Mouse (Mus musculus): Measurements from ENCODE around the gene Kcnn1. TPM values are rescaled to one million over a fixed set of nuclear protein-coding genes. Genes with fewer than 3 reads are reported as not detected.

The Kcnn1 gene
- polyA plus RNA-seq, 1 experiment from 2014 or later = 1.4 TPM

- H3K27ac ChIP-seq (ENCODE audit: low read length) = no peak overlapping the region
- H3K9me3 ChIP-seq (replicated peaks; ENCODE audit: control insufficient read depth, low read length) = peaks cover 2% of the 10 kb centered on the region; the same call in 1 of the 2 replicates
- H3K4me2 ChIP-seq (ENCODE audit: low read depth, low read length) = peak overlapping the region; percentile 40
- 5% methylated on average over 31 of the region's 31 CpGs for WGBS
- no peaks in the 10 kb centered on the region for H3K27me3 ChIP-seq (ENCODE audit: control insufficient read depth, insufficient read depth, low read length)
- no peaks in the 10 kb centered on the region for H3K36me3 ChIP-seq (ENCODE audit: control insufficient read depth, insufficient read depth, low read length)
- peaks cover 12% of the 10 kb centered on the region; the same call in 1 of the 2 replicates for H3K4me1 ChIP-seq (ENCODE audit: control insufficient read depth, insufficient read depth, low read length)
- H3K4me3 ChIP-seq (replicated peaks; ENCODE audit: low read length) = no peak overlapping the region; the same call in 1 of the 2 replicates
- H3K9ac ChIP-seq (ENCODE audit: low read length) = peak overlapping the region; percentile 51; the same call in 1 of the 2 replicates
- peak; percentile 84 for ATAC-seq (ENCODE audit: insufficient read depth, low FRiP score)
These were observed 42.7 kb downstream of the Kcnn1 start for GRCm38 (mm10) chr8:70820101-70820935.

DNA sequence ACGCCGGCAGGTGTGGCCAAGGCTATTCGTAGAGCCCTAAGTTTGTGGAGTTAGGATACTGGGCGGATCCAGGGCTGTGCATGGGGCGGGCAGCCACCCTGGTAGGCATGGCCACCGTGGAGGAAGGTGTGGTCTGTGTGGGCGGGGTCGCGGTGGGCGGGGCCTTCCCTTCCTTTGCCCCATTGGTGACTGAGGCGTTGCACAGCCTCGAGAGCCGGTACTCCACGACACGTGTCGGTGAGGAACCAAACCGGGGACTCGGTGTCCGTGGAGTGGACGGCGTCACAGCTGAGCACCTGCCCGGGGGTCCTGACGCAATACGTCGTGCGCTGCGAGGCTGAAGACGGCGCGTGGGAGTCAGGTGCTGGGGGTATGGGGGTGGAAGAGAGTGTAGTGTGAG, 46.4 kb downstream of the Kcnn1 start:
- ATAC-seq (ENCODE audit: insufficient read depth, low FRiP score) = peak; percentile 65
- no peaks in the 10 kb centered on the region for H3K36me3 ChIP-seq (ENCODE audit: control insufficient read depth, insufficient read depth, low read length)
- 4% methylated on average over 30 of the region's 30 CpGs for WGBS
- peaks cover 12% of the 10 kb centered on the region; the same call in 1 of the 2 replicates for H3K4me1 ChIP-seq (ENCODE audit: control insufficient read depth, insufficient read depth, low read length)
- H3K4me2 ChIP-seq (ENCODE audit: low read depth, low read length) = peak overlapping the region; percentile 46
- H3K4me3 ChIP-seq (replicated peaks; ENCODE audit: low read length) = 0 out of 2 replicates have a peak overlapping the region, but pooled peaks have one; percentile 11
- peaks cover 2% of the 10 kb centered on the region; the same call in 1 of the 2 replicates for H3K9me3 ChIP-seq (replicated peaks; ENCODE audit: control insufficient read depth, low read length)
- no peak overlapping the region for H3K9ac ChIP-seq (ENCODE audit: low read length)
- H3K27ac ChIP-seq (ENCODE audit: low read length) = no peak overlapping the region
- H3K27me3 ChIP-seq (ENCODE audit: control insufficient read depth, insufficient read depth, low read length) = peaks cover 5% of the 10 kb centered on the region; the same call in 1 of the 2 replicates

- Histone ChIP-seq H3K27ac (ENCODE audit: low read length) (no peak overlapping the region), H3K4me1 (ENCODE audit: control insufficient read depth, insufficient read depth, low read length) (peaks cover 6% of the 10 kb centered on the region; the same call in 1 of the 2 replicates), H3K36me3 (ENCODE audit: control insufficient read depth, insufficient read depth, low read length) (no peaks in the 10 kb centered on the region), H3K4me3 (replicated peaks; ENCODE audit: low read length) (no peak overlapping the region), H3K9ac (ENCODE audit: low read length) (no peak overlapping the region), H3K9me3 (replicated peaks; ENCODE audit: control insufficient read depth, low read length) (no peaks in the 10 kb centered on the region), H3K27me3 (ENCODE audit: control insufficient read depth, insufficient read depth, low read length) (peaks cover 5% of the 10 kb centered on the region; the same call in 1 of the 2 replicates), H3K4me2 (ENCODE audit: low read depth, low read length) (no peak overlapping the region)
- WGBS = 51% methylated on average over 4 of the region's 4 CpGs
- no peak for ATAC-seq (ENCODE audit: insufficient read depth, low FRiP score)
These were observed 50.2 kb downstream of the Kcnn1 start for GRCm38 (mm10) chr8:70812885-70813284.

GRCm38 (mm10) chr8:70812055-70812454, 51.0 kb downstream of the Kcnn1 start:
- Histone ChIP-seq H3K9ac (ENCODE audit: low read length) (no peak overlapping the region), H3K9me3 (replicated peaks; ENCODE audit: control insufficient read depth, low read length) (no peaks in the 10 kb centered on the region), H3K27me3 (ENCODE audit: control insufficient read depth, insufficient read depth, low read length) (peaks cover 5% of the 10 kb centered on the region; the same call in 1 of the 2 replicates), H3K4me3 (replicated peaks; ENCODE audit: low read length) (no peak overlapping the region), H3K4me1 (ENCODE audit: control insufficient read depth, insufficient read depth, low read length) (peaks cover 6% of the 10 kb centered on the region; the same call in 1 of the 2 replicates), H3K27ac (ENCODE audit: low read length) (no peak overlapping the region), H3K36me3 (ENCODE audit: control insufficient read depth, insufficient read depth, low read length) (no peaks in the 10 kb centered on the region), H3K4me2 (ENCODE audit: low read depth, low read length) (no peak overlapping the region)
- WGBS = 39% methylated on average over 4 of the region's 4 CpGs
- no peak for ATAC-seq (ENCODE audit: insufficient read depth, low FRiP score)

DNA sequence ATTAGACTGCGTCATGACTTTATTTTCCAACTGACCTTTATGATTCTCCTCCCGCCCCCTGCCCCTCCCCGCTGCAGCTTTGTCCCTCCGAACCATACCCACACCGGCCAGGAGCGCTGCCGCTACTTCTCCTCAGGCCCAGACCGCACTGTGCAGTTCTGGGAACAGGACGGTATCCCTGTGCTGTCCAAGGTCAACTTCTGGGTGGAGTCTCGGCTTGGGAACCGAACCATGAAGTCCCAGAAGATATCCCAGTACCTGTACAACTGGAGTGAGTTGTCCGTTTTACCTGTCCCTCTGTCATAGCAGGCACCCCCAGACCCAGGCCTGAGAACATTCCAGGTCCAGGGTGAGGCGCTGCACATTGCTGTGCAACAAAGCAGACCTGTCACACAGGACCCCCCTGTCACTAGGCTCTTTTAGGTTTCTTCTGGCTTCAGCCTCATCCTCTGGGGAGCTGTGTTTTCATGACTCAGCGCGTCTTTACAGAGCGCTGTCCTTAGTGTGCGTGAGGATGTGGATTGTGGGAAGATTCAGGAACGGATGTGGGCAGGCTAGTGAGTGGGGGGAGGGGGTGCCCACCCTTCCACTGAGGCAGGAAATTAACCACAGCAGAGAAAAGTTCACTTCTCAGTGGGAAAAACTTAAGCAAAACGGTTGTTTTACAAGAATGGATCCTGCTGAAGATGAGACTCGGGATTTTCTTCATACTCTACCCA, 51.9 kb downstream of the Kcnn1 start:
- H3K9ac ChIP-seq (ENCODE audit: low read length) = no peak overlapping the region
- H3K9me3 ChIP-seq (replicated peaks; ENCODE audit: control insufficient read depth, low read length) = no peaks in the 10 kb centered on the region
- H3K27me3 ChIP-seq (ENCODE audit: control insufficient read depth, insufficient read depth, low read length) = peaks cover 5% of the 10 kb centered on the region; the same call in 1 of the 2 replicates
- no peaks in the 10 kb centered on the region for H3K4me1 ChIP-seq (ENCODE audit: control insufficient read depth, insufficient read depth, low read length)
- 69% methylated on average over 20 of the region's 20 CpGs for WGBS
- no peak overlapping the region for H3K4me2 ChIP-seq (ENCODE audit: low read depth, low read length)
- H3K4me3 ChIP-seq (replicated peaks; ENCODE audit: low read length) = no peak overlapping the region
- no peak for ATAC-seq (ENCODE audit: insufficient read depth, low FRiP score)
- no peak overlapping the region for H3K27ac ChIP-seq (ENCODE audit: low read length)
- H3K36me3 ChIP-seq (ENCODE audit: control insufficient read depth, insufficient read depth, low read length) = no peaks in the 10 kb centered on the region

- H3K9me3 ChIP-seq (replicated peaks; ENCODE audit: control insufficient read depth, low read length) = no peaks in the 10 kb centered on the region
- H3K9ac ChIP-seq (ENCODE audit: low read length) = no peak overlapping the region
- peaks cover 5% of the 10 kb centered on the region; the same call in 1 of the 2 replicates for H3K4me1 ChIP-seq (ENCODE audit: control insufficient read depth, insufficient read depth, low read length)
- H3K27ac ChIP-seq (ENCODE audit: low read length) = no peak overlapping the region
- no peak overlapping the region for H3K4me3 ChIP-seq (replicated peaks; ENCODE audit: low read length)
- H3K4me2 ChIP-seq (ENCODE audit: low read depth, low read length) = no peak overlapping the region
- no peaks in the 10 kb centered on the region for H3K36me3 ChIP-seq (ENCODE audit: control insufficient read depth, insufficient read depth, low read length)
- WGBS = 75% methylated on average over 8 of the region's 8 CpGs
- H3K27me3 ChIP-seq (ENCODE audit: control insufficient read depth, insufficient read depth, low read length) = peaks cover 5% of the 10 kb centered on the region
- ATAC-seq (ENCODE audit: insufficient read depth, low FRiP score) = no peak
These were observed 53.9 kb downstream of the Kcnn1 start for GRCm38 (mm10) chr8:70808955-70809701.

- no peaks in the 10 kb centered on the region for H3K9me3 ChIP-seq (replicated peaks; ENCODE audit: control insufficient read depth, low read length)
- H3K4me2 ChIP-seq (ENCODE audit: low read depth, low read length) = no peak within 1 kb of the TSS
- no peaks in the 10 kb centered on the region for H3K36me3 ChIP-seq (ENCODE audit: control insufficient read depth, insufficient read depth, low read length)
- H3K27ac ChIP-seq (ENCODE audit: low read length) = no peak within 1 kb of the TSS
- H3K4me1 ChIP-seq (ENCODE audit: control insufficient read depth, insufficient read depth, low read length) = peaks cover 10% of the 10 kb centered on the region; the same call in 1 of the 2 replicates
- H3K27me3 ChIP-seq (ENCODE audit: control insufficient read depth, insufficient read depth, low read length) = peaks cover 9% of the 10 kb centered on the region
- H3K9ac ChIP-seq (ENCODE audit: low read length) = no peak within 1 kb of the TSS
- H3K4me3 ChIP-seq (replicated peaks; ENCODE audit: low read length) = no peak within 1 kb of the TSS
- no peak for ATAC-seq (ENCODE audit: insufficient read depth, low FRiP score)
- WGBS = 59% methylated on average over 5 of the region's 5 CpGs
These were observed 54.8 kb downstream of the Kcnn1 start, which contains the start of gene Il12rb1 for GRCm38 (mm10) chr8:70808239-70808638. TSS of gene Il12rb1 (plus strand) at chr8:70808449.

- no peak overlapping the region for H3K4me2 ChIP-seq (ENCODE audit: low read depth, low read length)
- no peaks in the 10 kb centered on the region for H3K9me3 ChIP-seq (replicated peaks; ENCODE audit: control insufficient read depth, low read length)
- WGBS = 50% methylated on average over 1 of the region's 1 CpGs
- no peak for ATAC-seq (ENCODE audit: insufficient read depth, low FRiP score)
- H3K27me3 ChIP-seq (ENCODE audit: control insufficient read depth, insufficient read depth, low read length) = peaks cover 9% of the 10 kb centered on the region; the same call in 1 of the 2 replicates
- no peak overlapping the region for H3K4me3 ChIP-seq (replicated peaks; ENCODE audit: low read length)
- H3K4me1 ChIP-seq (ENCODE audit: control insufficient read depth, insufficient read depth, low read length) = peaks cover 10% of the 10 kb centered on the region; the same call in 1 of the 2 replicates
- H3K27ac ChIP-seq (ENCODE audit: low read length) = no peak overlapping the region
- no peaks in the 10 kb centered on the region for H3K36me3 ChIP-seq (ENCODE audit: control insufficient read depth, insufficient read depth, low read length)
- H3K9ac ChIP-seq (ENCODE audit: low read length) = no peak overlapping the region
These were observed 55.8 kb downstream of the Kcnn1 start for GRCm38 (mm10) chr8:70807304-70807703.

Measured in stomach, embryonic 16.5 days (tissue).